Mouse (Mus musculus): ENCODE data around the gene G6pc3.

The G6pc3 gene

GRCm38 (mm10) chr11:102217876-102218430 is 28.5 kb downstream of the G6pc3 start:
- in situ Hi-C loops (cut with MboI, MseI): no loop called here

- in situ Hi-C loops (cut with MboI, MseI): no loop called here
Measured at GRCm38 (mm10) chr11:102218783-102219182, 29.4 kb downstream of the G6pc3 start.

- in situ Hi-C loops (cut with MboI, MseI): no loop called here
Measured at GRCm38 (mm10) chr11:102219247-102219993, 30.0 kb downstream of the G6pc3 start.

- in situ Hi-C loops (cut with MboI, MseI): no loop called here
Measured at GRCm38 (mm10) chr11:102219994-102220346, 30.6 kb downstream of the G6pc3 start.

GRCm38 (mm10) chr11:102220451-102220850 is 31.0 kb downstream of the G6pc3 start:
- in situ Hi-C loops (cut with MboI, MseI): no loop called here

- in situ Hi-C loops (cut with MboI, MseI): no loop called here
Measured at GRCm38 (mm10) chr11:102221243-102221953, 32.0 kb downstream of the G6pc3 start.

GRCm38 (mm10) chr11:102221954-102222351 is 32.5 kb downstream of the G6pc3 start:
- in situ Hi-C loops (cut with MboI, MseI): no loop called here

GRCm38 (mm10) chr11:102223166-102223565 is 33.7 kb downstream of the G6pc3 start:
- in situ Hi-C loops (cut with MboI, MseI): no loop called here

- in situ Hi-C loops (cut with MboI, MseI): no loop called here
Measured at GRCm38 (mm10) chr11:102224686-102225085, 35.3 kb downstream of the G6pc3 start.

- in situ Hi-C loops (cut with MboI, MseI): no loop called here
Measured at GRCm38 (mm10) chr11:102225221-102225620, 35.8 kb downstream of the G6pc3 start.

GRCm38 (mm10) chr11:102226067-102226978 is 36.9 kb downstream of the G6pc3 start:
- in situ Hi-C loops (cut with MboI, MseI): no loop called here

- in situ Hi-C loops (cut with MboI, MseI): no loop called here
Measured at GRCm38 (mm10) chr11:102227270-102228190, 38.1 kb downstream of the G6pc3 start.

- in situ Hi-C loops (cut with MboI, MseI): no loop called here
Measured at GRCm38 (mm10) chr11:102228191-102228545, 38.7 kb downstream of the G6pc3 start.

GRCm38 (mm10) chr11:102228646-102229268 is 39.3 kb downstream of the G6pc3 start:
- in situ Hi-C loops (cut with MboI, MseI): no loop called here

GRCm38 (mm10) chr11:102229331-102229953 is 40.0 kb downstream of the G6pc3 start:
- in situ Hi-C loops (cut with MboI, MseI): no loop called here

- in situ Hi-C loops (cut with MboI, MseI): no loop called here
Measured at GRCm38 (mm10) chr11:102230006-102230741, 40.8 kb downstream of the G6pc3 start, which contains the start of gene Hdac5. Gene Hdac5 (minus strand): TSS chr11:102230166.

GRCm38 (mm10) chr11:102236022-102236421 is 46.6 kb downstream of the G6pc3 start:
- in situ Hi-C loops (cut with MboI, MseI): no loop called here

GRCm38 (mm10) chr11:102240636-102241035 is 51.2 kb downstream of the G6pc3 start:
- in situ Hi-C loops (cut with MboI, MseI): no loop called here

GRCm38 (mm10) chr11:102241246-102241645 is 51.8 kb downstream of the G6pc3 start:
- in situ Hi-C loops (cut with MboI, MseI): no loop called here

Measured in T-helper 17 cell (primary cell).